Mouse (Mus musculus): Measurements from ENCODE around the gene Obsl1.

DNA sequence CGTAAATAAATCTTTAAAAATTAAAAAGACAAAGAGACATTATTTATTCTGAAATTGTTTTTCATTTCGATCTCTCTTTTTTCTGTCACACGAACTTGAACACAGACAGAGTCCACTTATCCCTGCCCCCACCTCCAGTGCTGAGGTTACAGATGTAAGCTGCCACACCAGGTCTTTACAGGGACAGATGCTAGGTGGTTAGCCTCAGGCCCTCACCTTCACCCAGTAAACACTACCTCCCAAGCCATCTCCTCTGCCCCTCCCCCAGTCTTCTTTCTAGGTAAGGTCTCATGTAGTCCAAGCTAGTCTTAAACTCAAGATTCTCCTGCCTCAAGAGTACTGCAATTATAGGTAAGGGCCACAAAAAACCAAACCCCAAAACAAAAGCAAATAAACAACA is 6.3 kb upstream of the Obsl1 start:
- no peak for TF ChIP-seq CTCF (IDR thresholded peaks at IDR 0.05; ENCODE audit: low read depth)
- no peak for TF ChIP-seq EP300 (optimal IDR thresholded peaks at IDR 0.05)
